Mouse (Mus musculus) heart, embryonic 16.5 days (tissue): Measurements from ENCODE around the gene Cox4i2. TPM values are rescaled to one million over a fixed set of nuclear protein-coding genes. Genes with fewer than 3 reads are reported as not detected.

Experiments used
- ATAC-seq: fragments of 200-750 bp; cut with Nextera tagmentation; replicated peaks from 2 replicates; pipeline ENCODE4 v1.8.0; 2017; ENCODE audit warnings: moderate number of reproducible peaks; ENCODE audit not compliant: insufficient read depth, low FRiP score; ENCODE audit errors: extremely low read depth
- H3K27ac ChIP-seq: fragments of 300-500 bp; sonication (generic); 2 replicates; pipeline ENCODE4 v1.5.1; 2014; ENCODE audit warnings: mild to moderate bottlenecking, low read length, control low read depth, moderate library complexity
- H3K27me3 ChIP-seq: fragments of 300-500 bp; sonication (generic); 2 replicates; pipeline ENCODE4 v1.6.1; 2014; ENCODE audit warnings: low read length, mixed read lengths; ENCODE audit not compliant: control insufficient read depth, insufficient read depth
- H3K36me3 ChIP-seq: fragments of 300-500 bp; sonication (generic); 2 replicates; pipeline ENCODE4 v1.6.1; 2014; ENCODE audit not compliant: control insufficient read depth, insufficient read depth
- H3K4me1 ChIP-seq: fragments of 300-500 bp; sonication (generic); 2 replicates; pipeline ENCODE4 v1.6.1; 2014; ENCODE audit warnings: low read length, mixed read lengths; ENCODE audit not compliant: control insufficient read depth, insufficient read depth
- H3K4me2 ChIP-seq: fragments of 300-500 bp; sonication (generic); 2 replicates; pipeline ENCODE4 v1.6.1; 2014; ENCODE audit warnings: low read depth, mild to moderate bottlenecking, control low read depth, low read length
- H3K4me3 ChIP-seq: fragments of 300-500 bp; sonication (generic); 2 replicates; pipeline ENCODE4 v1.5.1; 2014; ENCODE audit warnings: mild to moderate bottlenecking, control low read depth, low read length
- H3K9ac ChIP-seq: fragments of 300-500 bp; sonication (generic); 2 replicates; pipeline ENCODE4 v1.6.1; 2014; ENCODE audit warnings: low read length, control low read depth
- H3K9me3 ChIP-seq: fragments of 300-500 bp; sonication (generic); replicated peaks from 2 replicates; pipeline ENCODE4 v1.6.1; 2016; ENCODE audit warnings: low read length; ENCODE audit not compliant: control insufficient read depth
- WGBS: fragments of 180-500 bp; shearing (Covaris S2); extraction: QIAGEN DNeasy Blood & Tissue Kit; methylation state at CpG from one replicate; pipeline ENCODE4 v1.1.7; 2014; 5-methylcytosine and 5-hydroxymethylcytosine counted together
- polyA plus RNA-seq: library from polyadenylated mRNA; unstranded; fragments of >200 nt; fragmentation: Nextera tagmentation; extraction: Ambion mirVana; gene quantifications from 2 replicates; pipeline ENCODE4 v1.2.1, GENCODE M21; 2015

Cox4i2 gene
- polyA plus RNA-seq, 1 experiment from 2014 or later, result 26.7 TPM

- WGBS, result 25% methylated on average over 1 of the region's 1 CpGs
Observed at GRCm38 (mm10) chr2:152772231-152772630, 18.3 kb downstream of the Cox4i2 start.

GRCm38 (mm10) chr2:152775357-152775756 lies 21.4 kb downstream of the Cox4i2 start:
- Histone ChIP-seq H3K27ac (no peak overlapping the region), H3K27me3 (no peaks in the 10 kb centered on the region), H3K9ac (no peak overlapping the region), H3K9me3 (no peaks in the 10 kb centered on the region), H3K4me2 (no peak overlapping the region), H3K4me1 (no peaks in the 10 kb centered on the region), H3K36me3 (no peaks in the 10 kb centered on the region; the same call in 1 of the 2 replicates), H3K4me3 (no peak overlapping the region)
- no peak for ATAC-seq
- WGBS, result 71% methylated on average over 4 of the region's 4 CpGs

More at GRCm38 (mm10) chr2:152772231-152772630, 18.3 kb downstream of the Cox4i2 start:
- Histone ChIP-seq H3K4me3 (no peak overlapping the region), H3K4me1 (no peaks in the 10 kb centered on the region), H3K36me3 (no peaks in the 10 kb centered on the region), H3K9me3 (no peaks in the 10 kb centered on the region), H3K27ac (no peak overlapping the region), H3K9ac (no peak overlapping the region), H3K27me3 (no peaks in the 10 kb centered on the region), H3K4me2 (no peak overlapping the region)
- ATAC-seq, result no peak

GRCm38 (mm10) chr2:152776019-152776418 lies 22.0 kb downstream of the Cox4i2 start:
- H3K4me3 ChIP-seq, result no peak overlapping the region
- no peaks in the 10 kb centered on the region for H3K4me1 ChIP-seq
- 86% methylated on average over 3 of the region's 3 CpGs for WGBS
- no peak overlapping the region for H3K4me2 ChIP-seq
- H3K27me3 ChIP-seq, result no peaks in the 10 kb centered on the region
- H3K27ac ChIP-seq, result no peak overlapping the region
- H3K9ac ChIP-seq, result no peak overlapping the region
- ATAC-seq, result no peak
- H3K9me3 ChIP-seq, result no peaks in the 10 kb centered on the region
- no peaks in the 10 kb centered on the region; the same call in 1 of the 2 replicates for H3K36me3 ChIP-seq

GRCm38 (mm10) chr2:152776435-152776834 lies 22.5 kb downstream of the Cox4i2 start:
- H3K4me3 ChIP-seq, result no peak overlapping the region
- no peaks in the 10 kb centered on the region for H3K9me3 ChIP-seq
- no peak overlapping the region for H3K9ac ChIP-seq
- H3K4me2 ChIP-seq, result no peak overlapping the region
- no peaks in the 10 kb centered on the region; the same call in 1 of the 2 replicates for H3K36me3 ChIP-seq
- H3K27ac ChIP-seq, result no peak overlapping the region
- no peaks in the 10 kb centered on the region for H3K27me3 ChIP-seq
- no peak for ATAC-seq
- no peaks in the 10 kb centered on the region for H3K4me1 ChIP-seq
- WGBS, result 73% methylated on average over 2 of the region's 2 CpGs

GRCm38 (mm10) chr2:152777081-152777480 lies 23.1 kb downstream of the Cox4i2 start:
- H3K9ac ChIP-seq, result no peak overlapping the region
- no peaks in the 10 kb centered on the region for H3K27me3 ChIP-seq
- H3K4me3 ChIP-seq, result no peak overlapping the region
- no peak overlapping the region for H3K4me2 ChIP-seq
- no peak overlapping the region for H3K27ac ChIP-seq
- no peaks in the 10 kb centered on the region; the same call in 1 of the 2 replicates for H3K36me3 ChIP-seq
- WGBS, result 88% methylated on average over 3 of the region's 3 CpGs
- H3K9me3 ChIP-seq, result no peaks in the 10 kb centered on the region
- no peaks in the 10 kb centered on the region for H3K4me1 ChIP-seq
- ATAC-seq, result no peak

- Histone ChIP-seq H3K27ac (no peak overlapping the region), H3K36me3 (no peaks in the 10 kb centered on the region; the same call in 1 of the 2 replicates), H3K4me1 (peaks cover 5% of the 10 kb centered on the region), H3K9me3 (no peaks in the 10 kb centered on the region), H3K4me2 (no peak overlapping the region), H3K4me3 (no peak overlapping the region), H3K9ac (no peak overlapping the region), H3K27me3 (no peaks in the 10 kb centered on the region)
- 86% methylated on average over 2 of the region's 2 CpGs for WGBS
- ATAC-seq, result no peak
Observed at GRCm38 (mm10) chr2:152780466-152780865, 26.5 kb downstream of the Cox4i2 start.

GRCm38 (mm10) chr2:152781031-152781711 lies 27.2 kb downstream of the Cox4i2 start:
- no peaks in the 10 kb centered on the region for H3K9me3 ChIP-seq
- 55% methylated on average over 3 of the region's 3 CpGs for WGBS
- ATAC-seq, result no peak
- no peak overlapping the region for H3K27ac ChIP-seq
- no peak overlapping the region for H3K4me3 ChIP-seq
- H3K27me3 ChIP-seq, result no peaks in the 10 kb centered on the region
- no peak overlapping the region for H3K4me2 ChIP-seq
- H3K36me3 ChIP-seq, result no peaks in the 10 kb centered on the region; the same call in 1 of the 2 replicates
- H3K4me1 ChIP-seq, result peaks cover 12% of the 10 kb centered on the region
- H3K9ac ChIP-seq, result no peak overlapping the region

- no peak for ATAC-seq
- WGBS, result 55% methylated on average over 5 of the region's 5 CpGs
- H3K9ac ChIP-seq, result no peak overlapping the region
- no peak overlapping the region for H3K27ac ChIP-seq
- peaks cover 17% of the 10 kb centered on the region for H3K4me1 ChIP-seq
- no peak overlapping the region for H3K4me3 ChIP-seq
- no peak overlapping the region for H3K4me2 ChIP-seq
- H3K36me3 ChIP-seq, result no peaks in the 10 kb centered on the region; the same call in 1 of the 2 replicates
- H3K9me3 ChIP-seq, result no peaks in the 10 kb centered on the region
- no peaks in the 10 kb centered on the region for H3K27me3 ChIP-seq
Observed at GRCm38 (mm10) chr2:152782656-152783055, 28.7 kb downstream of the Cox4i2 start.

- Histone ChIP-seq H3K27ac (no peak overlapping the region), H3K4me1 (peaks cover 23% of the 10 kb centered on the region), H3K9ac (no peak overlapping the region), H3K4me3 (no peak overlapping the region), H3K9me3 (no peaks in the 10 kb centered on the region), H3K27me3 (no peaks in the 10 kb centered on the region), H3K4me2 (no peak overlapping the region), H3K36me3 (no peaks in the 10 kb centered on the region; the same call in 1 of the 2 replicates)
- ATAC-seq, result no peak
- 85% methylated on average over 5 of the region's 5 CpGs for WGBS
Observed at GRCm38 (mm10) chr2:152783241-152783640, 29.3 kb downstream of the Cox4i2 start.
